Mouse (Mus musculus): ENCODE data around the gene Tram2. TPM values are rescaled to one million over a fixed set of nuclear protein-coding genes. Genes with fewer than 3 reads are reported as not detected.

Gene Tram2
- polyA plus RNA-seq, 1 experiment from 2014 or later: 3.6 TPM

DNA sequence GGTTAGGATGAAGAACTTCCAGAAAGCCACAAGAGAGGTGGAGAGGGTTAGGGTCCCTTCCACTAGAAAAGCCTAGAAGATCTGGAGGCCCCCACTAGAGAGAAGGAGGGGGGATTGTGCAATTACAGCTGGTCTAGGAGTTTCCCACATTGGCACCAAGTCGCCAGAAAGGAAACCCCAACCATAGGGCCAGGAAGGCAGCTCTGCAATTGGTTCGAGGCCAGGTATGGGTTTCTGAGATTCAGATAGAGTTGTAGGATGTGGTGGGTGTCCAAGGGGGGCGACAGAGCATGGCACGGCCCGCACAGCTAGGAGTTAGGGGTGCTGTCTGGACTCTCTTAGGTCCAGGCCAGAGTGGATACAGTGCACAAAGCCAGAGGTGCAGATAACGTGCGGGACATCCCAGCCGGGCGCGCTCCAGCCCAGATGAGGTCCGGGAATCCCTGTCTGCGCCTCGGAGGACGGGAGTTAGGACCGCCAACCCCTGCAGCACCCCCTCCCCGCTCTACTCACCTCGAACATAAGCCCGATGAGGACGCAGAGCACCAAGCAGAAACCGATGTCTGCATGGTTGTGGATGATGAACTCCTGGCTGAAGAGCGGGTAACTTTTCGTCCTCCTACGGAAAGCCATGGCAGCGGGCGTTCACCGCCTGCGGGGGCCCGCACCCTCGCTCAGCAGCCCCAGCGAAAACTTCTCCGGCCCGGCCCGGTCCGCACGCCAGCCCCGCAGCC, 381 bp downstream of the Tram2 start:
- TF ChIP-seq CTCF (IDR thresholded peaks at IDR 0.05; ENCODE audit: low read depth) (no peak), EP300 (optimal IDR thresholded peaks at IDR 0.05) (no peak)
- Histone ChIP-seq H3K9me3 (ENCODE audit: control insufficient read depth, low read length) (no peaks in the 10 kb centered on the region), H3K4me2 (replicated peaks; ENCODE audit: low read depth) (peak overlapping the region; percentile 78), H3K27me3 (ENCODE audit: control insufficient read depth, insufficient read depth, low read length) (no peaks in the 10 kb centered on the region), H3K36me3 (ENCODE audit: control insufficient read depth, insufficient read depth, low read length) (no peaks in the 10 kb centered on the region), H3K4me1 (replicated peaks; ENCODE audit: control insufficient read depth, insufficient read depth) (peaks cover 2% of the 10 kb centered on the region; the same call in 1 of the 2 replicates), H3K9ac (ENCODE audit: low read length) (peak overlapping the region; percentile 71), H3K27ac (replicated peaks) (peak overlapping the region; percentile 58; the same call in 1 of the 2 replicates), H3K4me3 (ENCODE audit: low read depth, low read length) (peak overlapping the region; percentile 74)
- DNase-seq (ENCODE audit: low spot score) (no peak), ATAC-seq (ENCODE audit: low FRiP score, low TSS enrichment) (peak; percentile 49)
- WGBS: 1% methylated on average over 36 of the region's 36 CpGs

DNA sequence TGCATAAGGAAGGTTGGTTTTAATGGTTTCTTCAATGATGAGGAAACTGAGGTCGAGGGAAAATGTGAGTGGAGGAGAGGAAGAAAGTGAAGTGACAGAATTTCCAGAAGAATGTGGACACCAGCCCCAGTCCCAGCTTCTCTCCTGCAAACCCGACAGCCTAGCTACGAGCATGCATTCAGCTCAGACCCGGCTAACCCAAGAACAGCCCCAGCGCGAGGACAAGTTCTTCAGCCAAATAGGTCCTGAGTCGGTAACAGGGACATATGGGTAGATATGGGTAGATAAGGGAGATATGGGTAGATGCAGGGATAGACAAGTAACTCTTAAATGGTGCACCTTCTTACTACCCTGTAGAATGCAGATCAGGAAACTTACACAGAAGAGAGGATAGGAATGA, 1.4 kb downstream of the Tram2 start:
- WGBS: 60% methylated on average over 7 of the region's 7 CpGs
- H3K4me1 ChIP-seq (replicated peaks; ENCODE audit: control insufficient read depth, insufficient read depth): peaks cover 2% of the 10 kb centered on the region; the same call in 1 of the 2 replicates

DNA sequence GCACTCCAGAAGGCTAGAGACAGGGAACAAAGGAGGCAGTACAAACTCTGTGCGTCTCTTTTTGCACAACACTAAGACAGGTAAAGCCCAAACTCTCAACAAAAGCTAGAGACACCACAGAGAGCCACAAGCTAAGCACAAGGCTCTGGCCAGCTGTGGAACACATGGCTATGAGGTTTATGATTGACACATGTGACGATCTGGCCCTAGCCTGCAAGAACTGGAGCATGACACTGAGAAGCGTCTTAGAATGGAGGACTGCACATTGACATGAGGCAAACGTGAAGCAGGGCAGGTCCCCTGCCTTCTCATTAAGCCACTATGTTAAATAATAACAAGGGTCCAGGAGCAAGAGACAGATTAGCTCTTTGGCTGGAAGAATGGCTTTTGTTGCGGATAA, 1.8 kb downstream of the Tram2 start:
- WGBS: 53% methylated on average over 5 of the region's 5 CpGs
- TF ChIP-seq EP300 (optimal IDR thresholded peaks at IDR 0.05) (no peak), CTCF (IDR thresholded peaks at IDR 0.05; ENCODE audit: low read depth) (no peak)
- H3K36me3 ChIP-seq (ENCODE audit: control insufficient read depth, insufficient read depth, low read length): no peaks in the 10 kb centered on the region
- ATAC-seq (ENCODE audit: low FRiP score, low TSS enrichment) (no peak), DNase-seq (ENCODE audit: low spot score) (no peak)
- H3K4me1 ChIP-seq (replicated peaks; ENCODE audit: control insufficient read depth, insufficient read depth): peaks cover 2% of the 10 kb centered on the region; the same call in 1 of the 2 replicates
- H3K27ac ChIP-seq (replicated peaks): no peak overlapping the region
- H3K4me3 ChIP-seq (ENCODE audit: low read depth, low read length): peak overlapping the region; percentile 74; the same call in 1 of the 2 replicates
- no peak overlapping the region for H3K9ac ChIP-seq (ENCODE audit: low read length)
- no peaks in the 10 kb centered on the region for H3K9me3 ChIP-seq (ENCODE audit: control insufficient read depth, low read length)
- peak overlapping the region; percentile 78 for H3K4me2 ChIP-seq (replicated peaks; ENCODE audit: low read depth)
- no peaks in the 10 kb centered on the region for H3K27me3 ChIP-seq (ENCODE audit: control insufficient read depth, insufficient read depth, low read length)

More for the DNA sequence above, 1.4 kb downstream of the Tram2 start:
- Histone ChIP-seq H3K27ac (replicated peaks) (no peak overlapping the region), H3K9me3 (ENCODE audit: control insufficient read depth, low read length) (no peaks in the 10 kb centered on the region), H3K4me2 (replicated peaks; ENCODE audit: low read depth) (peak overlapping the region; percentile 78), H3K4me3 (ENCODE audit: low read depth, low read length) (peak overlapping the region; percentile 74), H3K27me3 (ENCODE audit: control insufficient read depth, insufficient read depth, low read length) (no peaks in the 10 kb centered on the region), H3K9ac (ENCODE audit: low read length) (no peak overlapping the region), H3K36me3 (ENCODE audit: control insufficient read depth, insufficient read depth, low read length) (no peaks in the 10 kb centered on the region)
- ATAC-seq (ENCODE audit: low FRiP score, low TSS enrichment) (no peak), DNase-seq (ENCODE audit: low spot score) (no peak)
- TF ChIP-seq EP300 (optimal IDR thresholded peaks at IDR 0.05): no peak
- TF ChIP-seq CTCF (IDR thresholded peaks at IDR 0.05; ENCODE audit: low read depth): no peak

DNA sequence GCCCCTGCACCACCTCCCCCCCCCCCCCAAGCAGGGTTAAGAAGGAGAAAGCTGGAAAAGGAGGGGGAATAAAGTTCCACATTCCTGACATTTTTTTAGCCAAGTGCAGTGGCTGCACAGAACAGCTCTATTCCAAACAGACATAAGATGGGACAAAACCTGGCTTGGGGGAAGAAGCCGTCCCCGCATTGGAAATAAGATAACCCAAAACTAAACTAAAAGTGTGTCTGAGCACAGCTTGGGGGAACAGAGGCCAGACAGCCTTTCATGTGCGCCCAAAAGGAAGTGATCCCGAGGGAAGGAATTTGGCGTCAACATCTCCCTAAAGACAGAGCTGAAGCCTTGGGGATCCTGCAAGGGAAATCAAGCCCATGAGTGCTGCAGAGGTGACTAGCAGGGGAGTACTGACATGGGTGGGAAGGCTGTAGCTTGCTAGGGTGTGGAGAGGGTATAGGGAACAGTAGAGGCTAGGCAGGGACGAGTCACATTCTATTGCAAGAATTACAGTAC, 3.0 kb downstream of the Tram2 start:
- ATAC-seq (ENCODE audit: low FRiP score, low TSS enrichment) (no peak), DNase-seq (ENCODE audit: low spot score) (no peak)
- Histone ChIP-seq H3K9me3 (ENCODE audit: control insufficient read depth, low read length) (no peaks in the 10 kb centered on the region), H3K36me3 (ENCODE audit: control insufficient read depth, insufficient read depth, low read length) (no peaks in the 10 kb centered on the region), H3K27ac (replicated peaks) (peak overlapping the region; percentile 69), H3K4me2 (replicated peaks; ENCODE audit: low read depth) (peak overlapping the region; percentile 78), H3K4me3 (ENCODE audit: low read depth, low read length) (peak overlapping the region; percentile 18; the same call in 1 of the 2 replicates), H3K9ac (ENCODE audit: low read length) (peak overlapping the region; percentile 31; the same call in 1 of the 2 replicates), H3K4me1 (replicated peaks; ENCODE audit: control insufficient read depth, insufficient read depth) (peaks cover 2% of the 10 kb centered on the region; the same call in 1 of the 2 replicates), H3K27me3 (ENCODE audit: control insufficient read depth, insufficient read depth, low read length) (no peaks in the 10 kb centered on the region)
- TF ChIP-seq EP300 (optimal IDR thresholded peaks at IDR 0.05): no peak
- whole genome bisulfite sequencing: 25% methylated on average over 6 of the region's 6 CpGs

DNA sequence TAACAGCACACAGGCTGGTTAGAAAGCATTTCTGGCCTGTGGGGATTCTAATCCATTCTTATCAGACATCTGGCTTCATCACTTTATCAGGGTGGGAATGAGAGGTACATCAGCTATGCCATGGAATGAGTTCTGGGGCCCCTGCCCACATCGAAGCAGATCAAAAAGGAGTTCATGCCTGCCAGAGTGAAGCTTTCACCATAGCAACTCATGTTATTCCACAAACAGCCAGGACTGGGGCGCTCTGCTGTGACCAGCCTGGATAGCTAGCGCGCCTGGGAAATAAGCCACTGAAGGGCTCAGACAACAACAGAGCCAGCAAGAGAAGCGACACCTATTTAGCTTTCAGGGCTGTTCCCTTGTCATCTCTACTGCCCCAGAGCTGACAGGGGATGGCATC, 4.8 kb downstream of the Tram2 start:
- ATAC-seq (ENCODE audit: low FRiP score, low TSS enrichment): no peak
- H3K4me2 ChIP-seq (replicated peaks; ENCODE audit: low read depth): no peak overlapping the region
- TF ChIP-seq CTCF (IDR thresholded peaks at IDR 0.05; ENCODE audit: low read depth) (no peak), EP300 (optimal IDR thresholded peaks at IDR 0.05) (no peak)
- no peak overlapping the region for H3K9ac ChIP-seq (ENCODE audit: low read length)
- H3K4me3 ChIP-seq (ENCODE audit: low read depth, low read length): no peak overlapping the region
- no peak overlapping the region; the same call in 1 of the 2 replicates for H3K27ac ChIP-seq (replicated peaks)
- WGBS: 75% methylated on average over 5 of the region's 5 CpGs
- H3K36me3 ChIP-seq (ENCODE audit: control insufficient read depth, insufficient read depth, low read length): no peaks in the 10 kb centered on the region
- H3K27me3 ChIP-seq (ENCODE audit: control insufficient read depth, insufficient read depth, low read length): no peaks in the 10 kb centered on the region
- no peaks in the 10 kb centered on the region for H3K9me3 ChIP-seq (ENCODE audit: control insufficient read depth, low read length)
- no peak for DNase-seq (ENCODE audit: low spot score)
- peaks cover 2% of the 10 kb centered on the region; the same call in 1 of the 2 replicates for H3K4me1 ChIP-seq (replicated peaks; ENCODE audit: control insufficient read depth, insufficient read depth)
